Mouse (Mus musculus) lung, adult 2 months (tissue): ENCODE measurements around the gene U2af1. TPM values are rescaled to one million over a fixed set of nuclear protein-coding genes. Genes with fewer than 3 reads are reported as not detected.

Experiments used
- DNase-seq: peaks from one replicate; pipeline ENCODE4 v3.0.0; 2022
- H3K4me1 ChIP-seq: fragments of 200-500 bp; 2 replicates; pipeline ENCODE4 v1.6.1; 2011; ENCODE audit warnings: low read length; ENCODE audit not compliant: control insufficient read depth, insufficient read depth
- H3K4me3 ChIP-seq: fragments of 200-500 bp; replicated peaks from 2 replicates; pipeline ENCODE3; 2011; ENCODE audit warnings: low read depth, mild to moderate bottlenecking, control low read depth, low read length; ENCODE audit errors: extremely low read depth
- CTCF ChIP-seq: fragments of 200-500 bp; IDR thresholded peaks from 2 replicates; pipeline ENCODE4 v1.5.1; 2011; ENCODE audit warnings: mild to moderate bottlenecking, low read length, control low read depth; ENCODE audit not compliant: insufficient read depth
- POLR2A ChIP-seq: fragments of 200-500 bp; IDR thresholded peaks from 2 replicates; pipeline ENCODE4 v1.6.1; 2011; ENCODE audit warnings: low read depth, mild to moderate bottlenecking, control low read depth, low read length, borderline replicate concordance; ENCODE audit errors: extremely low read depth
- WGBS: fragments of 180-500 bp; shearing (Covaris S2); methylation state at CpG from one replicate; pipeline ENCODE4 v1.1.7; 2018; 5-methylcytosine and 5-hydroxymethylcytosine counted together
- polyA plus RNA-seq: library from polyadenylated mRNA; depleted of rRNA; stranded (reverse); fragments of >200 nt; gene quantifications from 2 replicates; pipeline ENCODE4 v1.2.3, GENCODE M21; 2012

The U2af1 gene
- polyA plus RNA-seq, 1 experiment, result 49.0 TPM

- WGBS, result 7% methylated on average over 4 of the region's 4 CpGs
- Histone ChIP-seq H3K4me3 (no peak overlapping the region), H3K4me1 (no peaks in the 10 kb centered on the region)
- DNase-seq, result peak; percentile 77
- peak; percentile 87 for TF ChIP-seq CTCF
- no peak for TF ChIP-seq POLR2A
Observed at GRCm38 (mm10) chr17:31664760-31665159, 6.1 kb upstream of the U2af1 start.

- no peak for TF ChIP-seq CTCF
- TF ChIP-seq POLR2A, result no peak
- H3K4me3 ChIP-seq, result no peak overlapping the region
- H3K4me1 ChIP-seq, result peaks cover 3% of the 10 kb centered on the region; the same call in 1 of the 2 replicates
- no peak for DNase-seq
Observed at GRCm38 (mm10) chr17:31662855-31663254, 4.2 kb upstream of the U2af1 start.

- H3K4me3 ChIP-seq, result no peak overlapping the region
- TF ChIP-seq POLR2A (no peak), CTCF (no peak)
- H3K4me1 ChIP-seq, result peaks cover 11% of the 10 kb centered on the region; the same call in 1 of the 2 replicates
- no peak for DNase-seq
- 68% methylated on average over 8 of the region's 8 CpGs for WGBS
Observed at GRCm38 (mm10) chr17:31660661-31661250, 2.1 kb upstream of the U2af1 start.

- Histone ChIP-seq H3K4me3 (peak overlapping the region; percentile 87), H3K4me1 (peaks cover 11% of the 10 kb centered on the region; the same call in 1 of the 2 replicates)
- under 1% methylated on average over 23 of the region's 27 CpGs for WGBS
- TF ChIP-seq CTCF (no peak), POLR2A (no peak)
- no peak for DNase-seq
Observed at GRCm38 (mm10) chr17:31658136-31658467, 590 bp downstream of the U2af1 start.

- no peak for DNase-seq
- peaks cover 11% of the 10 kb centered on the region; the same call in 1 of the 2 replicates for H3K4me1 ChIP-seq
- 38% methylated on average over 12 of the region's 12 CpGs for WGBS
- H3K4me3 ChIP-seq, result peak overlapping the region; percentile 87
- no peak for TF ChIP-seq POLR2A
- no peak for TF ChIP-seq CTCF
Observed at GRCm38 (mm10) chr17:31657141-31657983, 1.3 kb downstream of the U2af1 start.

- peaks cover 11% of the 10 kb centered on the region; the same call in 1 of the 2 replicates for H3K4me1 ChIP-seq
- no peak for TF ChIP-seq CTCF
- WGBS, result 81% methylated on average over 5 of the region's 5 CpGs
- no peak for DNase-seq
- no peak overlapping the region for H3K4me3 ChIP-seq
Observed at GRCm38 (mm10) chr17:31656682-31657081, 2.0 kb downstream of the U2af1 start.

GRCm38 (mm10) chr17:31655366-31655765 is 3.3 kb downstream of the U2af1 start:
- WGBS, result 52% methylated on average over 4 of the region's 4 CpGs
- DNase-seq, result no peak
- no peak overlapping the region for H3K4me3 ChIP-seq
- TF ChIP-seq CTCF (no peak), POLR2A (no peak)
- H3K4me1 ChIP-seq, result peaks cover 11% of the 10 kb centered on the region; the same call in 1 of the 2 replicates

GRCm38 (mm10) chr17:31653277-31653676 is 5.4 kb downstream of the U2af1 start:
- TF ChIP-seq POLR2A, result no peak
- TF ChIP-seq CTCF, result no peak
- DNase-seq, result no peak
- 76% methylated on average over 6 of the region's 6 CpGs for WGBS
- peaks cover 8% of the 10 kb centered on the region; the same call in 1 of the 2 replicates for H3K4me1 ChIP-seq
- H3K4me3 ChIP-seq, result no peak overlapping the region

- H3K4me1 ChIP-seq, result peaks cover 1% of the 10 kb centered on the region; the same call in 1 of the 2 replicates
- no peak overlapping the region for H3K4me3 ChIP-seq
- TF ChIP-seq CTCF (no peak), POLR2A (no peak)
- WGBS, result 71% methylated on average over 14 of the region's 14 CpGs
- DNase-seq, result no peak
Observed at GRCm38 (mm10) chr17:31652152-31652551, 6.5 kb downstream of the U2af1 start.
